Mouse (Mus musculus) adrenal gland, adult (tissue): ENCODE results near the gene Kat2a.

ENCODE experiments used
- DNase-seq, 2 experiments: peaks; one replicate each; pipeline ENCODE4 v3.0.0; 2022 to 2023; ENCODE audit warnings: low spot score in 1 of 2; ENCODE audit not compliant: inconsistent age in 2 of 2

The Kat2a gene

GRCm38 (mm10) chr11:100711783-100712615, at the start of gene Kat2a:
Gene Kat2a (minus strand): TSS chr11:100712465.
- peak; percentile 89 to 94 for DNase-seq

- DNase-seq, result peak; percentile 93 to 98
These were observed 49.3 kb upstream of the Kat2a start for GRCm38 (mm10) chr11:100761547-100762045.

- peak; percentile 62 to 79 for DNase-seq
These were observed 47.5 kb upstream of the Kat2a start, which contains the start of gene Kcnh4 for GRCm38 (mm10) chr11:100759611-100760233. Gene Kcnh4 (minus strand): TSS chr11:100759942.

GRCm38 (mm10) chr11:100758707-100759610, 46.7 kb upstream of the Kat2a start:
- DNase-seq, result peak; percentile 45 to 82

- no peak for DNase-seq
These were observed 45.3 kb upstream of the Kat2a start for GRCm38 (mm10) chr11:100757566-100757965.

GRCm38 (mm10) chr11:100756476-100756875, 44.2 kb upstream of the Kat2a start:
- DNase-seq, result no peak

- DNase-seq, result no peak
These were observed 42.4 kb upstream of the Kat2a start for GRCm38 (mm10) chr11:100754693-100755057.

GRCm38 (mm10) chr11:100754021-100754692, 41.9 kb upstream of the Kat2a start:
- DNase-seq, result no peak

- DNase-seq, result no peak
These were observed 40.0 kb upstream of the Kat2a start for GRCm38 (mm10) chr11:100752294-100752693.

- DNase-seq, result no peak
These were observed 37.9 kb upstream of the Kat2a start for GRCm38 (mm10) chr11:100750127-100750526.

GRCm38 (mm10) chr11:100749469-100749868, 37.2 kb upstream of the Kat2a start:
- peak in 1 of 2 experiments; percentile 55 for DNase-seq

- DNase-seq, result no peak
These were observed 36.4 kb upstream of the Kat2a start for GRCm38 (mm10) chr11:100748620-100749019.

GRCm38 (mm10) chr11:100747114-100747513, 34.8 kb upstream of the Kat2a start:
- no peak for DNase-seq

- DNase-seq, result no peak
These were observed 34.3 kb upstream of the Kat2a start for GRCm38 (mm10) chr11:100746546-100746945.

GRCm38 (mm10) chr11:100745085-100745484, 32.8 kb upstream of the Kat2a start:
- peak; percentile 54 to 79 for DNase-seq

GRCm38 (mm10) chr11:100741348-100741747, 29.1 kb upstream of the Kat2a start:
- DNase-seq, result no peak

- DNase-seq, result no peak
These were observed 26.5 kb upstream of the Kat2a start for GRCm38 (mm10) chr11:100738749-100739148.

GRCm38 (mm10) chr11:100738066-100738604, 25.9 kb upstream of the Kat2a start, which contains the start of gene Rab5c:
Gene Rab5c (minus strand): TSS chr11:100738215.
- DNase-seq, result peak; percentile 99 to 100

- DNase-seq, result no peak
These were observed 25.0 kb upstream of the Kat2a start for GRCm38 (mm10) chr11:100737105-100737733.

- DNase-seq, result no peak
These were observed 24.4 kb upstream of the Kat2a start for GRCm38 (mm10) chr11:100736746-100737080.
